Mouse (Mus musculus): ENCODE measurements around the gene Myo9b.
"Not testable (repeated sequence)": the region's sequence is repeated elsewhere in the genome, so short reads cannot be mapped to it uniquely, and the experiment has no call there.

Myo9b gene

DNA sequence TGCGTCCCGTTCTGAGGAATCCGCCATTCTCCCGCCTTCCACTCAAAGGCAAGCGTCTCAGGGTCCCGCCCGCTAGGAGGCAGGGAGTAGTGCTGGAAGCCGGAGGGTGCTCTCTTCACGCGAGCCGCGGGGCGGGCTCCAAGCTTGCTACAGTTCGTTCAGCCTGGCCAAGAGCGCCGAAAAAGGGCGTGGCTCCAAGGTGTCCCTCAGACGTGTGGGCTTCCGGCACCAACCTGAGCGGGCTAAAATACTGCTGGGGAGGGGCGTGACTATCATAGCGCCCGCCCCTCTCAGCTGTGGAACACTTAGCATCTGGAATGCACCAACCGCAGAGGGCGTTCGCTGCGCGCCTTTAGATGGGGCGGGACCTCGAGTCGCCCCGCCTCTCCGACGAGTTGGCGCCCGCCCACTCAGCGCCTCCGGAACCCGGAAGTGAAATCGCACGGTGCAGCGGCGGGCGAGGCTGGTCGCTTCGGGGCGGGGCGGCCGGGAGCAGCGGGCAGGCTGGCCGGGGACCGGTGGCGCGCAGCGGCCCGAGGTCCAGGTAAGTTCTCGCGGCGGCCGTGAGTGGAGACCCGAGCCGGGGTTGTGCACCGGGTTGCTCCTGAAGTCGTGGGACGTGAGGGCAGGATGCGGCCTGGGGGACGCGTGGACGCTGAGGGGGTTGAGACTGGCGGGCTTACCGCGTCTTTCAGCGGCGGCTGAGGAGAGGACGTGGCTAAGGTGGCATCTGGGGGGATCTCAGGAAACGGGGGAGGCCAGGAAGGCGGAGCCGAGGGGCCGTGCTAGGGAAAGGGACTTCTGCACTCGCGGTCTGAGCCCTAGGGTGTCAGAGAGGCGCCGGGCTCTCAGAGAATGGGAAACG, at the start of gene Myo9b, which contains the start of gene Haus8:
Gene Myo9b (plus strand): TSS at position 429 of the 865 bp plus-strand sequence.
Gene Haus8 (minus strand): TSS at position 649 of the 865 bp plus-strand sequence.
- DNase-seq: peak; percentile 88 to 92

DNA sequence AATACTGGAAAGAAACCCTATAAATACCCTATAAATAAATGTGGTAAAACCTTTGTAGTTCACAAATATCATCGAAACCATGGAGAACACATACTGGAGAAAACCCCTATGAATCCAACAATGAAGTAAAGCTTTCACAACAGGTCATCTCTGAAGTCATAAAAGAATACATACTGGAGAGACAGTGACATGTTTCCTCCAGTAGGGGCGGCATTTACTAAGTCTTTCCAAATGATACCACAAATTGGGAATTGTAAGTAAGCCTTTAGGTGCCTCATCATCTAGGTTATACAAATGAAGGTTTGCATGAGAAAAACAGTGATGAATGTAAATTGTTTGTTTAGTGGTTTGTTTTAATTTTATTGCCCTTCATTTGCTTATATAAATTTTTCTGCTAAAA, 48.0 kb upstream of the Myo9b start:
- no peak for DNase-seq

- DNase-seq: no peak
These were observed 29.8 kb upstream of the Myo9b start for GRCm38 (mm10) chr8:71242757-71243156.

- DNase-seq: no peak
These were observed 24.3 kb upstream of the Myo9b start for GRCm38 (mm10) chr8:71248203-71248602.

DNA sequence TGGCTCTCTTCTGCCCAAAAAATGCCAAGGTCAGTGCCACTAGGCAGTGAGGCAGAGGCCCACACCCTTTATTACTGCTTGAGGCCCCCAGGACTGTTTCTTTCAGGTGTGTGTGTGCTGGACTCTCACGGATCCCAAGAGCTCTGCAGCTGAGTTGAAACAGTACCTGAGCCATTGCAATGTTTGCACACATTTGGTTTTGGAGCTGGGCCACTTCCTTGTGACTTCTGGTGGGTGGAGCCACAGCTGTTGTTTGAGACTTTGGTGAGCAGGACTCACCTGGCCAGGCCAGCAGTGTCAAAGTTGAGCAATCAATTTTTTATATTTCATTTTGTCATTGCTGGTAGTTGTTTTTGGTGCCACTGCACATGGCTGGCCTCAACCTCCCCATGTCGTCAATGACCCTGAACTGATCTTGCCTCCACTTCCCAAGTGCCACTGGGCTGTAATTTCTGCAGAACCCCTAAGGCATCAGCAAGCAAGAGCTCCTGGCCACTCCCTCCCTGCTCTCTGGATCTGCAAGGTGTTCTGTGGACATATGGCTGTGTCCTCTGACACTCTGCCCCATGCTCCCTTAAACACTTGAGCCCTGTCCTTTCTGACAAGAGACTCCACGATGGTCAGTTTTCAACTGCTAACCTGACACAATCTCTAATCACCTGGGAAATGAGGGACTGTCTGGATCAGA, 15.8 kb upstream of the Myo9b start:
- no peak for DNase-seq

DNA sequence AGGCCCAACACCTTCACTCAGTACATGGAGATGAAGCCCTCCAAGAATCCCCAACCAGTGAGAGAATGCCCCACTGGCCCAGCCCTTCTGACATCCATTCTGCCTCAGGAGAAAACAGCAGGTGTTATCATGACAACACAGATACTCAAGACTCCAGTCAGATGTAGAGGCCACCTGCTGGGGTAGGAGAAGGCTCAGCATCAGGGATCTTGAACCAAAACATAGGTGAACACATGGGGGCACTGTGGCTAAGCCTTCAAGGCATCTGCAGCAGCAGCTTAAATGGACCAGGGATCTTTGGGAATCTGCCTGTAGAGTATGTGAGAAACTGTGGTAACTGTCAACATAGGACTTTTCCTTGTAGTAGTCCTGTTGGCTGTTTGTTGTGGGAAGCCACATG, 11.3 kb upstream of the Myo9b start:
- DNase-seq: no peak

- DNase-seq: no peak
These were observed 4.8 kb upstream of the Myo9b start for GRCm38 (mm10) chr8:71267690-71268089.

- DNase-seq: not testable (repeated sequence)
These were observed 4.2 kb upstream of the Myo9b start for GRCm38 (mm10) chr8:71268286-71268685.

DNA sequence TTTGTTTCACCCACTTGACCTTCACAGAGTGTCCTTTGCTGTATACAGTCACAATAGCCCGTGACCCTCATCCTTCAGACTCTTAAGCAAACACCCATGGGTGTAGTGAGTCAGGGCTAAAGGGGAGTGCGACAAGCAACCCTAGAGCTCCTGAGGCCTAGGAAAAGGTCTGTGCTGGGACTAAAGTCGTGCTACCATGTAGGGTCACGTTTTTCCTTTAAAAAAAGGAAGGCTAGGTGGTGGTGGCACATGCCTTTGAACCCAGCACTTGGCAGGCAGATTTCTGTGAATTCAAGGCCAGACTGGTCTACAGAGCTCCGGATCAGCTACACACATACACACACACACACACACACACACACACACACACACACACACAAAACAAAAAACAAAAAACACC, 884 bp upstream of the Myo9b start:
- DNase-seq: no peak

DNA sequence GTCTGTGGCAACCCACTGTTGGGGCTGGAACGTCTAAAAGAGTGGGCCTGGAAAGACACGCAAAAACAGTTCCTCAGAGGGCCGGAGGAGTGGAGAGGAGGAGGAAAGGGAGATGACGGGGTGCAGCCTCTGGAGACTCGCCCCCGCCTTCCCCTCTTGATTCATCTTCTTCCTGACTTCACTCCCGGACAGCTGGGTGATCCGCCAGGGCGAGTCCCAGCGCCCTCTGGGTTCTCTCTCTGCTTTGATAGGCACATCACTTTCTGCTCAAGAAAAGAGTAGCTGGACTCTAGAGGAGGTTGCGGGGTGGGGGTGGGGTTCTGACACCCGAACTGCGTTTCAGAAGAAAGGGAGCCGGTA, 617 bp downstream of the Myo9b start:
- DNase-seq: peak; percentile 17 to 20

DNA sequence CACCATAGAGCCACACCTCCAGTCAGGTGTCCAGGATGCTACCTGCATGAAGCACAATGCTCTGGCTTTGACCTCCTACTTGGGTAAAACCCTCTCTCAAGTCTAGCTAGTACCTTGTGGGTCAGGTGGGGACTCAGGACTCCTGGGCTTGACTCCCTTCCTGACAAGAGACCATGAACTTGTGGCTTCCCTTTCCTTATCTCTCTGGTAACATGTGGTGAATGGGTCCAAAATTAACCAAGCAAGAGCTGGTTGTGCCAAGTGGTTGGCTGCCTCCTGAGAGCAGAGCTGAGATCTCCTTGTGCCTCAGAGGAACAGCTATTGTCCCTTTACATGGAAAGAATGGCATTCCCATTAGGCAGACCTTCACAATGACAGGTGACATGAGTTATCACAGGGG, 2.0 kb downstream of the Myo9b start:
- DNase-seq: no peak

GRCm38 (mm10) chr8:71276166-71276565, 3.7 kb downstream of the Myo9b start:
- DNase-seq: no peak

- not testable (repeated sequence) for DNase-seq
These were observed 6.9 kb downstream of the Myo9b start for GRCm38 (mm10) chr8:71279409-71279808.

- not testable (repeated sequence) for DNase-seq
These were observed 9.2 kb downstream of the Myo9b start for GRCm38 (mm10) chr8:71281731-71282130.

DNA sequence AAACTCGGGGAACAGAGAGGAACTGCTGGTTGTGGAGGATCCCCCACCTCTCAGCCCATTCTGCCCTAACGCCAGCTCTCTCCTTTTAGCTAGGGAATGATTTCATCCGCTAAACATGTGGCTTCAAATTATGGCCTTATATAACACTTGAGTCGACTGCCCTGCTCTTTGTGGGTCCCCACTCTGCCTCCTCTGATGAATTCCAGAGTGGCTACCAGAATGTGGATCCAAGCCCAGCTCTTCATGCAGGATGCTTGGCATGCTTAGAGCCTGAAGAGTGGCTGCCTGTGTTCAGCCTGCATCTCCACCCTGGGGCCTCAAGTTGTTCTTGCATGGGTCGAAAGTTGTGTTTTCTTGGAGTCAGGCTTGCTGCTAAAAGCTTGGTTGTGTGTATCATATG, 10.1 kb downstream of the Myo9b start:
- DNase-seq: no peak

GRCm38 (mm10) chr8:71286223-71286622, 13.7 kb downstream of the Myo9b start:
- DNase-seq: not testable (repeated sequence)

GRCm38 (mm10) chr8:71288441-71288949, 16.0 kb downstream of the Myo9b start:
- no peak for DNase-seq

- no peak for DNase-seq
These were observed 16.6 kb downstream of the Myo9b start for GRCm38 (mm10) chr8:71289098-71289497.

DNA sequence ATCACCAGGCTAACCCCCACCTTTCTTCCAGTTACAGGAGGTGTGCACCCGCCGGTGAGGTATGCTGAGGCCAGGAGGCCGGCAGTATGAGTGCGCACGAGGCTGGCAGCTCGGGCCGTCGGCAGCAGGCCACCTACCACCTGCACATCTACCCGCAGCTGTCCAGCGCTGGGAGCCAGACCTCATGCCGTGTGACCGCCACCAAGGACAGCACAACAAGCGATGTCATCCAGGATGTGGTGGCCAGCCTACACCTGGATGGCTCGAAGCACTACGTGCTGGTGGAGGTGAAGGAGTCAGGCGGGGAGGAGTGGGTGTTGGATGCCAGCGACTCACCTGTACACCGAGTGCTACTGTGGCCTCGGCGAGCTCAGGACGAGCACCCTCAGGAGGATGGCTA, 17.7 kb downstream of the Myo9b start:
- DNase-seq: no peak

- no peak for DNase-seq
These were observed 18.4 kb downstream of the Myo9b start for GRCm38 (mm10) chr8:71290911-71291310.

GRCm38 (mm10) chr8:71291351-71291750, 18.8 kb downstream of the Myo9b start:
- DNase-seq: no peak

GRCm38 (mm10) chr8:71293930-71294329, 21.4 kb downstream of the Myo9b start:
- not testable (repeated sequence) for DNase-seq

GRCm38 (mm10) chr8:71296188-71296621, 23.7 kb downstream of the Myo9b start:
- no peak for DNase-seq

DNA sequence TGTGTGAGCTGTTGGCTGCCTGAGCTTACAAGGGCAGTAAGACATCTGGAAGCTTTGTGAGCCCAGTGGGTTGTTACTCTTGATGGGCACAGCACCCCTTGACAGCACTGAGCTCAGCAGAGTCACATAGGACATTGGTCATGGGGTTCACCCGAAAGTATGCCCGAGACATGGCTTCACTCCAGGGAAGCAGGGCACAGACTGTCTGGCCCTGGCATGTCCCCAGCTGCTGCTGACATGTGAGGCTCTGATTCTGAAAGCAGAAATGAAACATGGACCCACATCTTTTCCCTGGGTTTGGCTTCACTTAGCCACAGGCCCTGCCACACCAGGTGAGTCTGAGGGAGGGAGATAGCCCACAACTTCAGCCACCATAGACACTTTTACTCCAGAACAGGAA, 24.3 kb downstream of the Myo9b start:
- no peak for DNase-seq

Measured in cerebellum, postnatal 36 days (tissue).